Mouse (Mus musculus): ENCODE measurements around the gene Tuba1a. TPM values are rescaled to one million over a fixed set of nuclear protein-coding genes. Genes with fewer than 3 reads are reported as not detected.
A peak's percentile ranks its signal among the peaks of the same experiment; 100 is the strongest.

The Tuba1a gene
- polyA plus RNA-seq, 1 experiment from 2014 or later = 1,836 TPM

GRCm38 (mm10) chr15:98916016-98916415 is 37.5 kb downstream of the Tuba1a start:
- no peak for DNase-seq (ENCODE audit: low spot score)
- no peaks in the 10 kb centered on the region for H3K27me3 ChIP-seq (replicated peaks; ENCODE audit: control insufficient read depth, insufficient read depth, low read length)
- peaks cover 9% of the 10 kb centered on the region; the same call in 1 of the 2 replicates for H3K4me1 ChIP-seq (ENCODE audit: control insufficient read depth, insufficient read depth, low read length)
- peak overlapping the region; percentile 59; the same call in 1 of the 2 replicates for H3K4me2 ChIP-seq (ENCODE audit: low read depth, low read length)
- H3K9ac ChIP-seq (ENCODE audit: low read depth, low read length) = peak overlapping the region; percentile 92
- H3K4me3 ChIP-seq (ENCODE audit: low read depth, low read length) = peak overlapping the region; percentile 94; the same call in 1 of the 2 replicates
- ATAC-seq (ENCODE audit: low read depth) = no peak
- no peaks in the 10 kb centered on the region for H3K9me3 ChIP-seq (ENCODE audit: control insufficient read depth, low read length)
- peaks cover 38% of the 10 kb centered on the region for H3K36me3 ChIP-seq (ENCODE audit: control insufficient read depth, insufficient read depth, low read length)
- 92% methylated on average over 4 of the region's 4 CpGs for WGBS
- no peak overlapping the region for H3K27ac ChIP-seq (replicated peaks; ENCODE audit: low read depth, low read length)

GRCm38 (mm10) chr15:98914903-98915302 is 38.6 kb downstream of the Tuba1a start:
- no peak overlapping the region for H3K4me3 ChIP-seq (ENCODE audit: low read depth, low read length)
- WGBS = 89% methylated on average over 6 of the region's 6 CpGs
- no peak for DNase-seq (ENCODE audit: low spot score)
- H3K4me2 ChIP-seq (ENCODE audit: low read depth, low read length) = no peak overlapping the region
- H3K36me3 ChIP-seq (ENCODE audit: control insufficient read depth, insufficient read depth, low read length) = peaks cover 50% of the 10 kb centered on the region
- peaks cover 9% of the 10 kb centered on the region; the same call in 1 of the 2 replicates for H3K4me1 ChIP-seq (ENCODE audit: control insufficient read depth, insufficient read depth, low read length)
- no peak overlapping the region for H3K9ac ChIP-seq (ENCODE audit: low read depth, low read length)
- H3K27ac ChIP-seq (replicated peaks; ENCODE audit: low read depth, low read length) = no peak overlapping the region
- H3K9me3 ChIP-seq (ENCODE audit: control insufficient read depth, low read length) = no peaks in the 10 kb centered on the region
- H3K27me3 ChIP-seq (replicated peaks; ENCODE audit: control insufficient read depth, insufficient read depth, low read length) = no peaks in the 10 kb centered on the region
- ATAC-seq (ENCODE audit: low read depth) = no peak

GRCm38 (mm10) chr15:98904692-98905091 is 48.8 kb downstream of the Tuba1a start:
- H3K27ac ChIP-seq (replicated peaks; ENCODE audit: low read depth, low read length) = no peak overlapping the region
- peak; percentile 35 for DNase-seq (ENCODE audit: low spot score)
- H3K36me3 ChIP-seq (ENCODE audit: control insufficient read depth, insufficient read depth, low read length) = peaks cover 58% of the 10 kb centered on the region
- H3K9me3 ChIP-seq (ENCODE audit: control insufficient read depth, low read length) = no peaks in the 10 kb centered on the region
- H3K4me3 ChIP-seq (ENCODE audit: low read depth, low read length) = no peak overlapping the region
- H3K27me3 ChIP-seq (replicated peaks; ENCODE audit: control insufficient read depth, insufficient read depth, low read length) = peaks cover 2% of the 10 kb centered on the region; the same call in 1 of the 2 replicates
- H3K4me2 ChIP-seq (ENCODE audit: low read depth, low read length) = no peak overlapping the region
- H3K9ac ChIP-seq (ENCODE audit: low read depth, low read length) = no peak overlapping the region
- 38% methylated on average over 10 of the region's 10 CpGs for WGBS
- H3K4me1 ChIP-seq (ENCODE audit: control insufficient read depth, insufficient read depth, low read length) = no peaks in the 10 kb centered on the region
- ATAC-seq (ENCODE audit: low read depth) = no peak

GRCm38 (mm10) chr15:98902600-98902999 is 50.9 kb downstream of the Tuba1a start:
- Histone ChIP-seq H3K27ac (replicated peaks; ENCODE audit: low read depth, low read length) (no peak overlapping the region), H3K27me3 (replicated peaks; ENCODE audit: control insufficient read depth, insufficient read depth, low read length) (peaks cover 23% of the 10 kb centered on the region), H3K9me3 (ENCODE audit: control insufficient read depth, low read length) (no peaks in the 10 kb centered on the region), H3K9ac (ENCODE audit: low read depth, low read length) (no peak overlapping the region), H3K4me1 (ENCODE audit: control insufficient read depth, insufficient read depth, low read length) (0 out of 2 replicates have a peak, but pooled peaks cover 4% of the 10 kb centered on the region), H3K36me3 (ENCODE audit: control insufficient read depth, insufficient read depth, low read length) (peaks cover 37% of the 10 kb centered on the region), H3K4me3 (ENCODE audit: low read depth, low read length) (no peak overlapping the region), H3K4me2 (ENCODE audit: low read depth, low read length) (no peak overlapping the region)
- DNase-seq (ENCODE audit: low spot score) = no peak
- no peak for ATAC-seq (ENCODE audit: low read depth)
- WGBS = 91% methylated on average over 2 of the region's 2 CpGs

- H3K4me2 ChIP-seq (ENCODE audit: low read depth, low read length) = no peak overlapping the region
- no peak overlapping the region for H3K4me3 ChIP-seq (ENCODE audit: low read depth, low read length)
- no peak overlapping the region for H3K9ac ChIP-seq (ENCODE audit: low read depth, low read length)
- ATAC-seq (ENCODE audit: low read depth) = no peak
- no peak overlapping the region for H3K27ac ChIP-seq (replicated peaks; ENCODE audit: low read depth, low read length)
- H3K36me3 ChIP-seq (ENCODE audit: control insufficient read depth, insufficient read depth, low read length) = peaks cover 28% of the 10 kb centered on the region
- H3K4me1 ChIP-seq (ENCODE audit: control insufficient read depth, insufficient read depth, low read length) = 0 out of 2 replicates have a peak, but pooled peaks cover 4% of the 10 kb centered on the region
- 64% methylated on average over 1 of the region's 1 CpGs for WGBS
- no peak for DNase-seq (ENCODE audit: low spot score)
- H3K27me3 ChIP-seq (replicated peaks; ENCODE audit: control insufficient read depth, insufficient read depth, low read length) = peaks cover 33% of the 10 kb centered on the region
- no peaks in the 10 kb centered on the region for H3K9me3 ChIP-seq (ENCODE audit: control insufficient read depth, low read length)
Measured at GRCm38 (mm10) chr15:98901530-98901929, 52.0 kb downstream of the Tuba1a start.

Other genes starting within 250 kb of the Tuba1a start
- gene Ccdc65, start 245.5 kb downstream of the Tuba1a start, polyA plus RNA-seq (2014; fragmentation: Nextera tagmentation; extraction: Ambion mirVana) = 1.7 and 3.9 TPM in 2 replicates
- 88.8 and 108 TPM in 2 replicates for gene Fkbp11, start 225.5 kb downstream of the Tuba1a start, polyA plus RNA-seq (2014; fragmentation: Nextera tagmentation; extraction: Ambion mirVana)
- gene Arf3, start 190.5 kb downstream of the Tuba1a start, polyA plus RNA-seq (2014; fragmentation: Nextera tagmentation; extraction: Ambion mirVana) = 33.9 and 34.8 TPM in 2 replicates
- 4.1 and 4.3 TPM in 2 replicates for gene Wnt10b, start 175.6 kb downstream of the Tuba1a start, polyA plus RNA-seq (2014; fragmentation: Nextera tagmentation; extraction: Ambion mirVana)
- 0.10 TPM in 1 of 2 replicates, not detected in the other for gene Wnt1, start 163.8 kb downstream of the Tuba1a start, polyA plus RNA-seq (2014; fragmentation: Nextera tagmentation; extraction: Ambion mirVana)
- gene Ddn, start 144.2 kb downstream of the Tuba1a start, polyA plus RNA-seq (2014; fragmentation: Nextera tagmentation; extraction: Ambion mirVana) = 0.07 TPM in 1 of 2 replicates, not detected in the other
- gene Prkag1, start 122.2 kb downstream of the Tuba1a start, polyA plus RNA-seq (2014; fragmentation: Nextera tagmentation; extraction: Ambion mirVana) = 71.7 and 80.6 TPM in 2 replicates
- 13.8 and 15.5 TPM in 2 replicates for gene Kmt2d, start 82.5 kb downstream of the Tuba1a start, polyA plus RNA-seq (2014; fragmentation: Nextera tagmentation; extraction: Ambion mirVana)
- gene Rhebl1, start 59.2 kb downstream of the Tuba1a start, polyA plus RNA-seq (2014; fragmentation: Nextera tagmentation; extraction: Ambion mirVana) = 8.4 and 12.2 TPM in 2 replicates
- 2.0 and 3.1 TPM in 2 replicates for gene Dhh, start 55.2 kb downstream of the Tuba1a start, polyA plus RNA-seq (2014; fragmentation: Nextera tagmentation; extraction: Ambion mirVana)
- gene Lmbr1l, start 35.5 kb downstream of the Tuba1a start, polyA plus RNA-seq (2014; fragmentation: Nextera tagmentation; extraction: Ambion mirVana) = 3.9 and 4.3 TPM in 2 replicates
- 1,523 and 1,643 TPM in 2 replicates for gene Tuba1b, start 19.1 kb downstream of the Tuba1a start, polyA plus RNA-seq (2014; fragmentation: Nextera tagmentation; extraction: Ambion mirVana)
- not detected in 2 replicates for gene Gm49450, start 152 bp downstream of the Tuba1a start, polyA plus RNA-seq (2014; fragmentation: Nextera tagmentation; extraction: Ambion mirVana)
- 133 and 149 TPM in 2 replicates for gene Tuba1c, start 76.2 kb upstream of the Tuba1a start, polyA plus RNA-seq (2014; fragmentation: Nextera tagmentation; extraction: Ambion mirVana)
- gene Prph, start 101.5 kb upstream of the Tuba1a start, polyA plus RNA-seq (2014; fragmentation: Nextera tagmentation; extraction: Ambion mirVana) = 66.3 and 71.0 TPM in 2 replicates
- gene Troap, start 120.9 kb upstream of the Tuba1a start, polyA plus RNA-seq (2014; fragmentation: Nextera tagmentation; extraction: Ambion mirVana) = 15.3 and 24.4 TPM in 2 replicates
- 0.11 and 0.13 TPM in 2 replicates for gene C1ql4, start 134.1 kb upstream of the Tuba1a start, polyA plus RNA-seq (2014; fragmentation: Nextera tagmentation; extraction: Ambion mirVana)
- 0.38 TPM in 1 of 2 replicates, not detected in the other for gene Dnajc22, start 139.5 kb upstream of the Tuba1a start, polyA plus RNA-seq (2014; fragmentation: Nextera tagmentation; extraction: Ambion mirVana)
- gene Spats2, start 172.2 kb upstream of the Tuba1a start, polyA plus RNA-seq (2014; fragmentation: Nextera tagmentation; extraction: Ambion mirVana) = 35.5 and 38.9 TPM in 2 replicates

Measured in embryonic facial prominence, embryonic 14.5 days (tissue).